Mouse (Mus musculus) adrenal gland, postnatal 36 days (tissue): ENCODE measurements around the gene Cpsf4l. TPM values are rescaled to one million over a fixed set of nuclear protein-coding genes. Genes with fewer than 3 reads are reported as not detected.
"Not testable (repeated sequence)": the region's sequence is repeated elsewhere in the genome, so short reads cannot be mapped to it uniquely, and the experiment has no call there.

Experiments
- DNase-seq, 2 experiments: peaks; one replicate each; pipeline ENCODE4 v3.0.0; 2021; ENCODE audit warnings: mixed read lengths in 1 of 2
- total RNA-seq, 2 experiments: library from RNA; stranded (reverse); gene quantifications; 2 replicates each; pipeline ENCODE4 v1.2.3; 2021

Gene Cpsf4l
- total RNA-seq, 2 experiments from 2014 or later = 0.23 to 0.76 TPM

GRCm38 (mm10) chr11:113666205-113666604 is 43.6 kb downstream of the Cpsf4l start:
- no peak for DNase-seq

- DNase-seq = peak; percentile 35
Observed at GRCm38 (mm10) chr11:113664279-113664678, 45.5 kb downstream of the Cpsf4l start.

- no peak for DNase-seq
Observed at GRCm38 (mm10) chr11:113661835-113662351, 47.9 kb downstream of the Cpsf4l start.

DNA sequence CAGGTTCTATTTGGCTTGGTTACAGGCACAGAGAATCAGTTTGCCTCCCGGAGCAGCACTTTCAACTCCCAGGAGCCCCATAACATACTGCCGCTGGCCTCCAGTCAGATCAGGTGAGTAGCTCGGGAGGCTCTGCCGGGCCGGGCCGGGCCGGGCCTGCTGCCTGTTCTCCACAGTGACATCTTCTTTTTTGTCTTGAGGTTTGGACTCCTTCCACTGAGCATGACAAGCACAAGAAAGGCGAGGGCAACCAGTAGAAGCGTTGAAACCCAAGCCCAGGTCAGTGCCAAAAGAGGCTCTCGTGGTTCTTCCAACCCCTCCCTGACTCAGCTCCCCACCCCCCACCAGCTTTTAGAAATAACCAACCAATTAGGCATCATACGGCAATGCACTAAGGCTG is 48.9 kb downstream of the Cpsf4l start:
- no peak for DNase-seq

- DNase-seq = not testable (repeated sequence)
Observed at GRCm38 (mm10) chr11:113660213-113660612, 49.6 kb downstream of the Cpsf4l start.

- no peak for DNase-seq
Observed at GRCm38 (mm10) chr11:113658763-113659162, 51.1 kb downstream of the Cpsf4l start.

- DNase-seq = no peak
Observed at GRCm38 (mm10) chr11:113658319-113658718, 51.5 kb downstream of the Cpsf4l start.

GRCm38 (mm10) chr11:113657221-113657620 is 52.6 kb downstream of the Cpsf4l start:
- no peak for DNase-seq

GRCm38 (mm10) chr11:113656511-113656932 is 53.3 kb downstream of the Cpsf4l start:
- DNase-seq = peak; percentile 68 to 75

- DNase-seq = no peak
Observed at GRCm38 (mm10) chr11:113654561-113655270, 55.1 kb downstream of the Cpsf4l start.

DNA sequence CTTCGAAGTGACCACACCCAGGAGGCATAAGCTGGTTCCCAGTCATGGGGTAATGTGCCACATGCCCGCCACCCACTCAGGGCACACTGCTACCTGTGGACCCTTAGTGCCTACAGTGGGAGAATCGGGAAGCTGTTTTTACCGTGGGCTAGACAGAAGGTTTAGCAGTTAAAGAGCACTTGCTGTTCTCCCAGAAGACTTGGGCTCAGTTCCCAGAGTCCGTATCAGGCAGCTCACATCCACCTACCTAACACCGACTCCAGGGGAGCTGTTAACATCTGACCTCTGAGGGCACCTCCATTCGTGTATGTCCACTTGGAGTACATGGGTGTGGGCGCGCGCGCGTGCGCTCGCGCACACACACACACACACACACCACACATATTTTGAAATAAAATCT is 55.7 kb downstream of the Cpsf4l start:
- DNase-seq = no peak

DNA sequence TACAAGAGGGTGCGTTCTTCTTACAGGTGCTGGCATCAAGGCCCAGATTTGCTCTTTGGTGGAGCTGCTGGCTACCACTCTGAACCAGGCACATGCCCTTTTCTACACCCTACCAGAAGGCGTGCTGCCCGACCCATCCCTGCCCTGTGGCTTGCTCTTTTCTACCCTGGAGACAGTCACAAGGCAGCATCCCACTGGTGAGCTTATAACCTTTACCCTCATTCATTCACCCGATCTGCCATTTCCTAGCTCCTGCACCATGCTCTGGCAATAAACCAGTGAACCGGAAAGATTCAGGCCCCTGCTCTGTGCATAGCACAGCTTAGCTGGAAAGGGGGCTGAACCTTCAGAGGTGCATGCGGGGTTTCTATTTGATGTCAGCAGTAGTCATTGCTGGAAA is 57.3 kb downstream of the Cpsf4l start:
- DNase-seq = no peak

GRCm38 (mm10) chr11:113651907-113652273 is 57.9 kb downstream of the Cpsf4l start:
- DNase-seq = no peak

DNA sequence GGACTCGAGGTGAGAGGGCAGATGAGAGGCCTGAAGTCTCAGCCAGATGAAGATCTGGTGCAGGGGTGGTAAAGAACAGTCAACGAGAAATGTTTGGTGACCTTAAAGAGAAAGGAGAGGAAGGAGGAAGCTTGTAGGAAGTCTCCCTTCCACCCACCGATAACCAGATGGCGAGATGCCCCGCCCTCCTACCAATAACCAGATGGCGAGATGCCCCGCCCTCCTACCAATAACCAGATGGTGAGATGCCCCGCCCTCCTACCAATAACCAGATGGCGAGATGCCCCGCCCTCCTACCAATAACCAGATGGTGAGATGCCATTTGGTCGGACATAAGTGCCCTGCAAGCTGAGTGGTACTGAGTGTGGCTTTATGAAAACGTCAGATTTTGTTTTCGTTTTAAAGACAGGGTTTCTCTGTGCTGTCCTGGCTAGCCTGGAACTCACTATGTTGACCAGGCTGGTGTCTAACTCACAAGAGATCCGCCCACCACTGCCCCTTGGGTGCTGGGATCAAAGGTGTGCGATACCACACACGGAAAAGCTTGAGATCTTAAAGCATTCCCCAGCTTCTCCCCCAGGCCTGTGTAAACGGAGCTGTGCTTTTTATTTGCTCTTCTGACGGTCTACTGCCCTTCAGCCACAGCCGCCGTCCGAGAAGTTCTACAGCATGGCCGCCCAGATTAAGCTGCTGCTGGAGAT is 58.5 kb downstream of the Cpsf4l start:
- DNase-seq = no peak

DNA sequence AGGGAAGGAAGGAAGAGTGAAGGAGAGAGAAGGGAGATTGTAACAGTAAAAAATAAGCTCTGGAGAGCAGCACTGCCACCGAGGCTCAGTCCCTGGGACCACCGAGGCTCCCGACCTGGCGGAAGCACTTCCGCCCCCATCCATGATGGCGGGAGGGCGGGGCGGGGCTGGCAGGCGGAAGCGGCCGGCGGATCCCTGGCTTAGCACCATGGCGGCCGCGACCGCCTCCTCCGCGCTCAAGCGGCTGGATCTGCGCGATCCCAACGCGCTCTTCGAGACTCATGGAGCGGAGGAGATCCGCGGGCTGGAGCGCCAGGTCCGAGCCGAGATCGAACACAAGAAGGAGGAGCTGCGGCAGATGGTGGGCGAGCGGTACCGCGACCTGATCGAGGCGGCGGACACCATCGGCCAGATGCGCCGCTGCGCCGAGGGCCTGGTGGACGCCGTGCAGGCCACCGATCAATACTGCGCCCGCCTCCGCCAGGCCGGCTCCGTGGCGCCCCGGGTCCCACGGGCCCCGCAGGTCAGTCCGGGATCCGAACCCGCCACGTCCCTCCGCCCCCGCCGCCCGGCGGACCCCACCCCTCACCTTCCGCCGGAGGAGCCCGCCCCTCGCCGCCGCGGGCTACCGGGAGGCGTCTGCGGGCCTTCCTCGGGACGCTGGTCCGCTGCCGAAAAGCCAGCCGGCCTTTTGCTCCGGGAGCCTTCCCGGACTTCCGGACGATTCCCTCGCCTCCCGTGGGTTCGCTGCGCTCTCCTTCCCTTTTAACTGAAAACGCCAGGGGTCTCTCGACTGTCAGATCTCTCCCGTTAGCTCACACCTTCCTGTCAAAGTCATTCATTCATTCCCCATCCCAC is 60.2 kb downstream of the Cpsf4l start, which contains the start of gene Slc39a11:
Slc39a11 (minus strand) TSS at position 727 of the 858 bp plus-strand sequence.
- DNase-seq = peak; percentile 75 to 83

DNA sequence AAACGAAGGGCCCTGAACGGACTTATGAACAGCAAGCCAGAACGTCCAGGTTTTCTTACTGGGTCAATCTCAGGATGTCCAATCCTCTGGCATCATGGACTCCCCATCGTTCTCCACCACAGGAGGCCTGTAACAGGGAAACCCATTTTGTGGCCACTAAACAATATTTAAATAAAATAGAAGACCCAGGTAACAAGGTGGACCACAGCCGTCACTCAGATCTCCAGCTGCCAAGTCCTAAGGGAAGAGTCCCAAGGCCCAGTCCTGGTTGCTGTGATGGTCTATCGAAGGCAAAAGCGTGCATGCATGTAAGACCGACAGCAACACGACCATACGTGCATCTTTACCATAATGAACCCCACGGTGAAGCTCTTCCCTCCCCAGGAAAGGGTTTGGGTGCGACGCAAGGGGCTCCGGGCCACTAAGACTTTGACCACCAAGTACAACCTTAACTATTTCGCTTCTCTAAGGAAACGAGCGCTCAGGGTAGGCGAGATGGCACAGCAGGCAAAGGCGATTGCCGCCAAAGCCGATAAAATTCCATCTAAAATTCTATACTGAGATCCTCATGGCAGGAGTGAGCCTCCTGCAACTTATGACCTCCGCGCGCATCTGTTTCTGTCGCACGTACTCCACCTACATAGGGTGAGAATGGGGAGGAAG is 61.0 kb downstream of the Cpsf4l start, which contains the start of gene Cog1:
Cog1 (plus strand) TSS at position 480 of the 663 bp plus-strand sequence.
- peak in 1 of 2 experiments; percentile 15 for DNase-seq

Other genes starting within 250 kb of the Cpsf4l start
- gene Sstr2, start 90.7 kb downstream of the Cpsf4l start, total RNA-seq = 1 to 10 TPM; 1.6 to 3.9 TPM
- gene Cog1, start 60.8 kb downstream of the Cpsf4l start, total RNA-seq = 10 to 100 TPM; 35.4 to 39.5 TPM
- gene Slc39a11, start 59.9 kb downstream of the Cpsf4l start, total RNA-seq = 10 to 100 TPM; 27.4 to 27.7 TPM
- 10 to 100 TPM; 32.0 to 39.7 TPM for gene Fam104a, start 25.9 kb downstream of the Cpsf4l start, total RNA-seq
- 10 to 100 TPM; 13.4 to 18.7 TPM for gene D11Wsu47e, start 25.6 kb downstream of the Cpsf4l start, total RNA-seq
- 100 to 1,000 TPM; 128 to 136 TPM for gene Cdc42ep4, start 41.9 kb upstream of the Cpsf4l start, total RNA-seq